Mouse (Mus musculus) adrenal gland, adult 2 months (tissue): ENCODE results near the gene Adora3. TPM values are rescaled to one million over a fixed set of nuclear protein-coding genes. Genes with fewer than 3 reads are reported as not detected.
"Not testable (repeated sequence)": the region's sequence is repeated elsewhere in the genome, so short reads cannot be mapped to it uniquely, and the experiment has no call there.

Experiments
- DNase-seq: peaks from one replicate; pipeline ENCODE4 v3.0.0; 2021
- polyA plus RNA-seq: library from polyadenylated mRNA; depleted of rRNA; stranded (reverse); fragments of >200 nt; gene quantifications from 2 replicates; pipeline ENCODE4 v1.2.3, GENCODE M21; 2012
- total RNA-seq, 2 experiments: library from RNA; stranded (reverse); gene quantifications; 2 replicates each; pipeline ENCODE4 v1.2.3; 2021

Adora3 gene
- total and polyA plus RNA-seq, 3 experiments: 0.12 to 0.35 (median 0.28) TPM

- DNase-seq: no peak
Observed at GRCm38 (mm10) chr3:105901468-105901867, 30.8 kb downstream of the Adora3 start.

GRCm38 (mm10) chr3:105904213-105904612 lies 33.6 kb downstream of the Adora3 start:
- no peak for DNase-seq

GRCm38 (mm10) chr3:105904721-105905120 lies 34.1 kb downstream of the Adora3 start:
- no peak for DNase-seq

- DNase-seq: no peak
Observed at GRCm38 (mm10) chr3:105907956-105908655, 37.4 kb downstream of the Adora3 start.

GRCm38 (mm10) chr3:105908976-105909375 lies 38.3 kb downstream of the Adora3 start:
- DNase-seq: no peak

- DNase-seq: no peak
Observed at GRCm38 (mm10) chr3:105910519-105911190, 40.0 kb downstream of the Adora3 start.

GRCm38 (mm10) chr3:105912097-105912880 lies 41.6 kb downstream of the Adora3 start:
- peak; percentile 27 for DNase-seq

GRCm38 (mm10) chr3:105913839-105914681 lies 43.4 kb downstream of the Adora3 start:
- DNase-seq: no peak

GRCm38 (mm10) chr3:105915281-105915680 lies 44.6 kb downstream of the Adora3 start:
- no peak for DNase-seq

GRCm38 (mm10) chr3:105916455-105916854 lies 45.8 kb downstream of the Adora3 start:
- not testable (repeated sequence) for DNase-seq

- DNase-seq: no peak
Observed at GRCm38 (mm10) chr3:105917656-105918354, 47.1 kb downstream of the Adora3 start.

GRCm38 (mm10) chr3:105918355-105918745 lies 47.7 kb downstream of the Adora3 start:
- DNase-seq: no peak

GRCm38 (mm10) chr3:105920743-105921142 lies 50.1 kb downstream of the Adora3 start:
- DNase-seq: not testable (repeated sequence)

GRCm38 (mm10) chr3:105921959-105922358 lies 51.3 kb downstream of the Adora3 start:
- DNase-seq: no peak

- no peak for DNase-seq
Observed at GRCm38 (mm10) chr3:105924616-105925015, 54.0 kb downstream of the Adora3 start.

GRCm38 (mm10) chr3:105927561-105928194 lies 57.0 kb downstream of the Adora3 start:
- DNase-seq: no peak

GRCm38 (mm10) chr3:105928195-105928569 lies 57.5 kb downstream of the Adora3 start:
- no peak for DNase-seq

GRCm38 (mm10) chr3:105928781-105929180 lies 58.1 kb downstream of the Adora3 start:
- DNase-seq: no peak

GRCm38 (mm10) chr3:105929821-105930220 lies 59.2 kb downstream of the Adora3 start:
- DNase-seq: no peak

- DNase-seq: no peak
Observed at GRCm38 (mm10) chr3:105931095-105931494, 60.4 kb downstream of the Adora3 start.
